Mouse (Mus musculus) right cerebral cortex, postnatal 14 days (tissue): ENCODE results near the gene Stat5a.

ENCODE experiments used
- DNase-seq: peaks from one replicate; pipeline ENCODE4 v3.0.0; 2022

Gene Stat5a

GRCm38 (mm10) chr11:100858935-100859578 is at the start of gene Stat5a:
TSS of gene Stat5a (plus strand) at chr11:100859351.
- peak; percentile 36 for DNase-seq

GRCm38 (mm10) chr11:100810516-100810915 is 48.6 kb upstream of the Stat5a start:
- no peak for DNase-seq

- DNase-seq, result no peak
Measured at GRCm38 (mm10) chr11:100811132-100811531, 48.0 kb upstream of the Stat5a start.

GRCm38 (mm10) chr11:100814498-100814897 is 44.7 kb upstream of the Stat5a start:
- no peak for DNase-seq

GRCm38 (mm10) chr11:100816342-100816741 is 42.8 kb upstream of the Stat5a start:
- DNase-seq, result no peak

- DNase-seq, result no peak
Measured at GRCm38 (mm10) chr11:100816801-100817200, 42.4 kb upstream of the Stat5a start.

- no peak for DNase-seq
Measured at GRCm38 (mm10) chr11:100817311-100817710, 41.8 kb upstream of the Stat5a start.

- no peak for DNase-seq
Measured at GRCm38 (mm10) chr11:100818359-100819012, 40.7 kb upstream of the Stat5a start.

GRCm38 (mm10) chr11:100819048-100819447 is 40.1 kb upstream of the Stat5a start:
- DNase-seq, result no peak

GRCm38 (mm10) chr11:100819626-100820025 is 39.5 kb upstream of the Stat5a start:
- DNase-seq, result no peak

- DNase-seq, result no peak
Measured at GRCm38 (mm10) chr11:100820047-100820446, 39.1 kb upstream of the Stat5a start.

- no peak for DNase-seq
Measured at GRCm38 (mm10) chr11:100821605-100822220, 37.4 kb upstream of the Stat5a start.

- no peak for DNase-seq
Measured at GRCm38 (mm10) chr11:100822365-100822764, 36.8 kb upstream of the Stat5a start.

GRCm38 (mm10) chr11:100823543-100824313 is 35.4 kb upstream of the Stat5a start:
- no peak for DNase-seq

- no peak for DNase-seq
Measured at GRCm38 (mm10) chr11:100824496-100824895, 34.7 kb upstream of the Stat5a start.

- no peak for DNase-seq
Measured at GRCm38 (mm10) chr11:100825451-100825850, 33.7 kb upstream of the Stat5a start.

GRCm38 (mm10) chr11:100826161-100826866 is 32.8 kb upstream of the Stat5a start:
- DNase-seq, result peak; percentile 74

- DNase-seq, result no peak
Measured at GRCm38 (mm10) chr11:100828676-100829151, 30.4 kb upstream of the Stat5a start.

- no peak for DNase-seq
Measured at GRCm38 (mm10) chr11:100829691-100830090, 29.5 kb upstream of the Stat5a start.

- no peak for DNase-seq
Measured at GRCm38 (mm10) chr11:100831396-100831795, 27.8 kb upstream of the Stat5a start.

GRCm38 (mm10) chr11:100833466-100833865 is 25.7 kb upstream of the Stat5a start:
- no peak for DNase-seq

- no peak for DNase-seq
Measured at GRCm38 (mm10) chr11:100836923-100837702, 22.0 kb upstream of the Stat5a start.
